Mouse (Mus musculus) frontal cortex, postnatal 25 days (tissue): ENCODE measurements at regions not wholly inside any gene's neighbourhood (a gene's known extent, or its start where the extent isn't known, plus 50 kb on each side); places are given as distances from the start of the nearest gene placed in this dataset.
"Not testable (repeated sequence)": the region's sequence is repeated elsewhere in the genome, so short reads cannot be mapped to it uniquely, and the experiment has no call there.

ENCODE experiments used
- DNase-seq, 2 experiments: peaks; one replicate each; pipeline ENCODE4 v3.0.0; 2022; ENCODE audit warnings: low spot score in 2 of 2

DNA sequence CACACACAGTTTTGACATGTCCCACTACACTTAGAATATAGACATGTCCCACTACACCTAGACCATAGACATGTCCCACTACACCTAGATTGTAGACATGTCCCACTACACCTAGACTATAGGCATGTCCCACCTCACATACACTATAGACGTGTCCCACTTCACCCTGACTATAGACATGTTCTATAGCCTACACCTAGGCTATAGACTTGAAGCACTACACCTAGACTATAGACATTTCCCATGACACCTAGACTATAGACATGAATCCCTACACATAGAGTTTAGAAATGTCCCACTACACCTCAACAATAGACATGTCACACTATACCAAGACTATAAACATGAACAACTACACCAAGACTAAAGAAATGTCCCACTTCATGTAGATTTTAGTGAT lies 2580.9 kb downstream of the Gm37988 start:
- no peak for DNase-seq

GRCm38 (mm10) chr1:7393508-7393907 lies 2585.8 kb downstream of the Gm37988 start:
- no peak for DNase-seq

GRCm38 (mm10) chr1:7394161-7394560 lies 2586.5 kb downstream of the Gm37988 start:
- no peak for DNase-seq

- DNase-seq, result no peak
Measured at GRCm38 (mm10) chr1:7395527-7395926, 2587.8 kb downstream of the Gm37988 start.

GRCm38 (mm10) chr1:7396867-7397806 lies 2589.4 kb downstream of the Gm37988 start:
- peak; percentile 15 to 35 for DNase-seq

DNA sequence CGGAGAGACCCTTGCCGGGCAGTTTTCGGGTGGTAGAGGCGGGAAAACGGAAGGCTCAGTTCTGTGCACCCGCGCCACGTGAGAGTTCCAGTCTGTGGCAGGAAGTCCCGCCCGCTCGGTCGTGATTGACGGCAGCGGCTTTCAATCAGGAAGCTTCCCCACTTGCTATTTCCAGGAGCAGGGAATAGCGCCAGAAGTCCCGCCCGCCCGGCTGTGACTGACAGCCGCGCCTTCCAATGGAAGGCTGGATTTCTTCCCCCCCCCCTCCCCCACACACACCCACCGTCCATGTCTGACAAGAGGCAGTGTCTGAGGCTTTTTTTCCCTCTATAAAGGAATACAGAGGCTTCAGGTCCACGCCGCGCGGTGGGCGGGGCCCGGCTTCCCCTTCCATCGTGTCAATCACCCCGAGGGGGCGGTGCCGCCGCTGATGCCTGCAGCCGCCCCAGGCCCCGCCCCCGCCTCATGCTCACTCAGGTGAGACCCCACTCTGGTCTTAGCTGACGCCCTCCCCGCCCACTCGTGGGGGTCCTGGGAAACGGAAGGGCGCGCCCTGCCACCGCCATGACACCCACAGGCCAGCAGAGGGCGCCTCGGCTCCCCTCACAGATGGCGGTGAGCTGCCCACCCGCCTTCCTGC lies 2590.2 kb downstream of the Gm37988 start:
- DNase-seq, result peak; percentile 95 to 98

- no peak for DNase-seq
Measured at GRCm38 (mm10) chr1:7398678-7399218, 2591.1 kb downstream of the Gm37988 start.

GRCm38 (mm10) chr1:7405651-7406050 lies 2598.0 kb downstream of the Gm37988 start:
- not testable (repeated sequence) for DNase-seq

DNA sequence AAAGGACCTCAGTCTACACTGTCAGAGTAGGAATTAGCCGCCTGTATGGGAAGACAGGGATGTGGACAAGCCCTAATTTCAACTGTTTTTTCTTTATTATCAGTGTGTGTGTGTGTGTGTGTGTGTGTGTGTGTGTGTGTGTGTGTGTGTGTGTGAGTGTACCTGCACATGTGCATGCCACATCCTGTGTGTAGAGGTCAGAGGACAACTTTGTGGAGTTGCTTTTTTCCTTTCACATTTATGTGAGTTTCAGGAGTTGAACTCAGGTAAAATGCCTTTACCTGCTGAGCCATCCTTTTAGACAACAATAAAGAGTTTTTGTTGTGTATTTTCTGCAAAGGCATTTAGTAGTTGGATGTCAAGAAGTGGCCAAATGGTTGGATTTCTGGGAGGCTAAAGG lies 2606.8 kb downstream of the Gm37988 start:
- no peak for DNase-seq

GRCm38 (mm10) chr1:7451660-7452155 lies 2644.0 kb downstream of the Gm37988 start:
- no peak for DNase-seq

GRCm38 (mm10) chr1:7454931-7455330 lies 2647.2 kb downstream of the Gm37988 start:
- no peak for DNase-seq

DNA sequence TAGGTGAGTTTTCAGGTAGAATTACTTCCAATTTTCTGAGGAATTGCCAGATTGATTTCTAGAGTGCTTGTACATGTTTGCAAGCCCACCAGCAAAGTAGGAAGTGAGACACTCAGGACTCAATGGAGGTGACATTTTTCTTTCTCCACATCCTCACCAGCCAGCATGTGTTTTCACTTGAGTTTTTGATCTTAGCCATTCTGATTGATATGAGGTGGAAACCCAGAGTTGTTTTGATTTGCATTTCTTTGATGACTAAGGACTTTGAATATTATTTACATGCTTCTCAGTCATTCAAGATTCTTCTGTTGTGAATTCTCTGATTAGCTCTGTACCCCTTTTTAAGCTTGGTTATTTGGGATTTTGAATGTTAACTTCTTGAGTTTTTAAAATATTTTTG lies 2650.2 kb downstream of the Gm37988 start:
- DNase-seq, result no peak

GRCm38 (mm10) chr1:7494096-7494495 lies 2686.4 kb downstream of the Gm37988 start:
- no peak for DNase-seq

DNA sequence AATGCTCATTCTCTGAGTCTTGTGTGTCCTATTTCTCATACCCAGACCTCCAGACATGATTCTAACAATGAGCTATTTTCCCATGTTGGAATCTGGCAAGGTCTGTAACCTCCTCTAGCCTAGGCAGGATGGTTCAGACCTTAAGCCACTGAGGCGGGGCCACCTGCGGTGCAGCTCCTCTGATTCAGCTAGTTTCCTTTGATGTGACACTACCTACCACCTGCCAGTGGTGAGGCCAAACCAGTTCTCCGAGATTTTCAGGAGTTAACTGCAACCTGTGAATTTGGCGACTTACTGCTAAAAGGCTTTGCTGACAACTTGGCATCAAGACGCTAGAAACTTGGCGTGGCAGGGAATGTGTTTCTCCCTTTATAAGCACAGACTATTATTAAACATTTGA lies 2691.3 kb downstream of the Gm37988 start:
- DNase-seq, result no peak

- DNase-seq, result no peak
Measured at GRCm38 (mm10) chr1:7502363-7502762, 2694.7 kb downstream of the Gm37988 start.

DNA sequence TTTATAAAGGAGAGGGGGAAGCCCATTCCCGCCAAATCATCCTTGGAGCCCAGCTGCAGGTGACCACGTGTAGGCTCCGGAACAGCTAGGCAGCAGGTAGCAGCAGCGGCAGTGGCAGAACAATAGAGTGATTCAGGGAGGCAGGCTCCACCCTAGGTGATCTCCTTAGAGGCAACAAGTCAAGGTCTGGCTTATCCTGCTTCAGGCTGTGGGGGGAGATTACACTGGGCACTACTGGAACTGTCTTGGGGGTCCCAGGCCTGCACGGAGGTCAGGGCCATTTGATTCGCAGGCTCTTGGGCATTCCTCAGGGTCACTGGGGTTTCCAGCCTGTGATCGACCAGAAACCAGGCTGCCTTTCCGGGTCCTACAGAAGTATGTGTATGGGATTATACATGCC lies 2711.1 kb downstream of the Gm37988 start:
- no peak for DNase-seq

DNA sequence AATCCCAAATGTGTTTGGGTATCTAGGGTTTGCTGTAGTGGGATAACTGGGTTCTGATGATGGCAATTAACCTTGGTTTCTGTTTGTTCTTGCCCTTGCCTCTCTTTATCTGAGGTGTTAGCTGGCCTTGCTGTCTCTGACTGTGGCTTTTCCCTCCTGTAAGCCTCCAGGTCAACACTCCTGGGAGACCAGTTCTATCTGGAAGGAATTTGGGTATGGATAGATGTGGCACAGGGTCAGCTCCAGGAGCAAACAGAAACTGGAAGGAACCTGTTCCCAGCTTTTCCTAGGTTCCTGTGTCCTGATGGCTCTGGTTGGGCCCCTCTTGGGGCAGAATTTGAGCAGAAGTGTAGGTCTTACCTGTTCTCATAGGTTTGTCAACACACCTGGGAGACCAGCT lies 2725.8 kb downstream of the Gm37988 start:
- DNase-seq, result no peak

DNA sequence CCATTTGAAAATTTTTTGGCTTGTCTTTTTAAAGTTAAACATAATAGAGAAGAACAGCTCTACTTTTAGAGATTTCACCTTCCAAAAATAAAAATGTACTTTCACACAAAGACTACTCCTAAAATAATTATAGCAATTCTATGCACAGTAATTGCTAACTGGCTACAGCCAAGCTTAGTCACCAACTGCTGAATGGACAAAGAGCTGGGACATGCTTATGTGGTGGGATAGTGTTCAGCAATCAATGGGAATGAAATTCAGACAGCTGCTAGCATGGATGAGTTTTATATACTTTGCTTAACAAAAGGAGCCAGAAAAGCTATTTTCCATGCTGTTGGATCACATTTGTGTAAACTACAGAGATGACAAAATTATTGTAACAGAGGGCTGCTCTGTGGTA lies 2727.5 kb downstream of the Gm37988 start:
- DNase-seq, result no peak

DNA sequence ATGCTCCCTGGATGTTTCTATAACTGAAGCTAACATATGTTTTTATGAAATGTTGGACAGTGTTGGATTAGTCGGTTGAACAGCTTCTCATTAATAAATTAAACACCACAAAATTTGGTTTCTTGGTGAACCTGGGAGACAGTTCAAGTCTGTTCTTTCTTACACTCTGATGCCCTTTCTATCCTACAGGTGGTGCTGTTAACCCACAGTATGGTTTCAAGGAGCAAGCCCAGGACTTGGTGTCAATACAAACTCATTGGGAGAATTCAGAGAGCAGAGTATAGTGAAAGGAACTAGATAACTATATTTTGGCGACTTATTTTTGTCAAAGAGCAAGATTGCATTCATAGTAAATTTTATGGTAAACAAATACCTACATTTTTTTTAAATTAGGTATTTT lies 2735.8 kb downstream of the Gm37988 start:
- DNase-seq, result no peak

DNA sequence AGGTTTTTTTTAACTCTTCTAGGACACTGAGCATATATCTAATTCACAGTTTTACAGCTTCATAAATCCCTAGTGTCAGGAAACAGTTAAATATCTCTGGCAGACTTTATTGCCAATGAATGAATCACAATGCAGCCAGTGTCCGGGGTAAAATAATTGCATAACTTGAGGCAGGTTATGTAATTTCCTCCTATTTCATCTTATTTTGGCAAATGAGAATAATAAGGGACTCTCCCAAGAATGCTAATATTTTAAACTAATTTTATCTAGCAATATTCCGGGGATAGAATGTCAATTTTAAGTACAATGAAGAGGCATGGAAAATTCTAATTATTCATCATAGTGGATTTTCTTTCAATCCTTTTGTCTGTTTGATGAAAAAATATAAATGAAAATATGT lies 2740.6 kb downstream of the Gm37988 start:
- no peak for DNase-seq

DNA sequence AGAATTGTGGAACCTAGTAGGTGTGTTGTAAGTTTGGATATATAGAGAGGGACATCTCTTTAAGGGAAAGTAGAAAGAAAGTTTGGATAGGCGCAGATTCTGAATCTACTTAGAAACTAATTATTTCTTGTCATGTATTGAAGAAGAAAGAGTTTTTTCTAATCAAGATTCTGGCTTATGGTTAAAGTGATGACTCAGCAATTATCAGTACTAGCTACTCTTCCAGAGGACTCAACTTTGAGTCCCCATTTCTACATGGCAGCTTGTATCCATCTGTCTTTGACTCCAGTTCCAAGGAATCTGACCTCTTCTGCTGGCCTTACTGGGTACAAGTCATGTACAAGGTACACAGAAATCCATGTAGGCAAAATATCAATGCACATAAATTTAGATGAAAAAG lies 2767.1 kb downstream of the Gm37988 start:
- DNase-seq, result no peak

DNA sequence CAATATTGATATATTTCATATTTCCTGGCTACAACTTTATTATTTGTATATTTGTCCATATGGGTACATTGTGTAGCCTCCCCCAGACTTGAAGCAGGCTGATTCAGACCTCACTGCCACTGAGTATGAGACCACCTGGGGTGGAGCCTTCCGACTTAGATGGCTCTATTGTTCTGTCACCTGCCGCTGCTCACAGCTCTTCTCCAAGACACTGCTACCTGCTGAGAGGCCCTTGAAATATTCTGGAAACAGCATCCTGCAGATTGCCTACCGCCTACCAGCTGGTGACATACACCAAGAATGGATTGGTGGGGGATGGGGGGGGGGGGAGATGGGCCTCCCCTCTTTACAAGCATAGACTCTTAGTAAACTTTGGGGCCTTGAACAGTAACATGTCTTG lies 2778.7 kb downstream of the Gm37988 start:
- no peak for DNase-seq

DNA sequence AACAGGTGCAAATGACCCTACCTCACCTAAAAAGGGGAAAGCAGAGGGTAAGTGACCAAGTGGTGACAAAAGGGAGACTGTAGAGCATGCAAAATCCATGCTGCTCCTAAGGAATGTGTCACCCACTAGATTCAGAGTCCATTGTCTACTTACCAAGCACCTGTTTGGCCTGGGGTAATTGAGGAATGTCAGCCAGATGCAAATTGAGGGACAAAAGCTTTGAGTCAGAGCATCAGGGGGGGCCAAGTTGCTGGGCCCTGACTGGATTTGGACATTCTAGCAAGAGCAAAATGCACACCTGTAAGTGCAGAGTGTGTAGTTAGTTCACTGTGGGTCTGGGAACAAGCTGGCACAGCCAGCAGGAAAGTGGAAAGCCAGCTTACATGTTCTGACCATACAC lies 2783.6 kb downstream of the Gm37988 start:
- no peak for DNase-seq
